Mouse (Mus musculus) ES-Bruce4 (cell line): ENCODE data around the gene Opa1. TPM values are rescaled to one million over a fixed set of nuclear protein-coding genes. Genes with fewer than 3 reads are reported as not detected.
A peak's percentile ranks its signal among the peaks of the same experiment; 100 is the strongest.

ENCODE experiments used
- H3K27ac ChIP-seq: 2 replicates; pipeline ENCODE4 v1.5.1; 2012; ENCODE audit warnings: low read length, inconsistent platforms; ENCODE audit not compliant: insufficient read depth
- H3K27me3 ChIP-seq: 2 replicates; pipeline ENCODE4 v1.6.1; 2012; ENCODE audit warnings: mild to moderate bottlenecking, low read length, inconsistent platforms; ENCODE audit not compliant: control insufficient read depth, poor library complexity, insufficient read depth, severe bottlenecking
- H3K36me3 ChIP-seq: 2 replicates; pipeline ENCODE4 v1.6.1; 2012; ENCODE audit warnings: inconsistent platforms, mild to moderate bottlenecking, low read length, moderate library complexity; ENCODE audit not compliant: control insufficient read depth, poor library complexity, insufficient read depth, severe bottlenecking
- H3K4me1 ChIP-seq: one replicate; pipeline ENCODE4 v1.8.1; 2011; ENCODE audit warnings: low read length; ENCODE audit not compliant: control insufficient read depth, insufficient read depth
- H3K4me3 ChIP-seq: 2 replicates; pipeline ENCODE4 v1.5.1; 2011; ENCODE audit warnings: low read depth, mild to moderate bottlenecking, low read length
- H3K9ac ChIP-seq: 2 replicates; pipeline ENCODE4 v1.6.1; 2012; ENCODE audit warnings: low read depth, mild to moderate bottlenecking, inconsistent platforms; ENCODE audit not compliant: poor library complexity, severe bottlenecking
- H3K9me3 ChIP-seq: replicated peaks from 2 replicates; pipeline ENCODE4 v1.6.1; 2012; ENCODE audit warnings: mild to moderate bottlenecking, low read length, inconsistent platforms; ENCODE audit not compliant: control insufficient read depth, poor library complexity, insufficient read depth, severe bottlenecking
- CTCF ChIP-seq: IDR thresholded peaks from one replicate; pipeline ENCODE4 v1.8.1; 2011; ENCODE audit warnings: low read depth, low read length
- EP300 ChIP-seq: IDR thresholded peaks from 2 replicates; pipeline ENCODE4 v1.6.1; 2011; ENCODE audit warnings: low read depth, low read length; ENCODE audit not compliant: insufficient read depth
- POLR2A ChIP-seq: IDR thresholded peaks from one replicate; pipeline ENCODE4 v1.8.1; 2011; ENCODE audit warnings: low read length; ENCODE audit not compliant: insufficient read depth
- polyA plus RNA-seq: library from polyadenylated mRNA; stranded (reverse); fragments of >200 nt; gene quantifications from 2 replicates; pipeline ENCODE4 v1.2.4, GENCODE M21; 2011; ENCODE audit warnings: low read depth; ENCODE audit not compliant: missing spikeins, insufficient read depth, insufficient read length

Gene Opa1
- 60.1 and 60.7 TPM in 2 replicates for polyA plus RNA-seq

GRCm38 (mm10) chr16:29579167-29579786 is at the start of gene Opa1:
Gene Opa1 (plus strand): TSS chr16:29579334.
- Histone ChIP-seq H3K27me3 (no peaks in the 10 kb centered on the region), H3K4me3 (peak within 1 kb of the TSS; percentile 96), H3K36me3 (no peaks in the 10 kb centered on the region), H3K9me3 (no peaks in the 10 kb centered on the region), H3K27ac (no peak within 1 kb of the TSS), H3K9ac (peak within 1 kb of the TSS; percentile 74), H3K4me1 (no peaks in the 10 kb centered on the region)
- TF ChIP-seq POLR2A (no peak), EP300 (peak; percentile 77; the same call in 1 of the 2 replicates)

- TF ChIP-seq EP300 (no peak), CTCF (no peak), POLR2A (no peak)
- H3K9me3 ChIP-seq: 0 out of 2 replicates have a peak, but pooled peaks cover 2% of the 10 kb centered on the region
- no peak overlapping the region for H3K27ac ChIP-seq
Observed at GRCm38 (mm10) chr16:29533641-29534040, 45.5 kb upstream of the Opa1 start.

GRCm38 (mm10) chr16:29535866-29536265 is 43.3 kb upstream of the Opa1 start:
- no peak overlapping the region for H3K27ac ChIP-seq
- H3K9me3 ChIP-seq: no peaks in the 10 kb centered on the region
- H3K27me3 ChIP-seq: no peaks in the 10 kb centered on the region
- no peaks in the 10 kb centered on the region for H3K4me1 ChIP-seq
- TF ChIP-seq CTCF (no peak), EP300 (no peak)
- no peak overlapping the region for H3K9ac ChIP-seq
- no peaks in the 10 kb centered on the region for H3K36me3 ChIP-seq
- H3K4me3 ChIP-seq: no peak overlapping the region

More at GRCm38 (mm10) chr16:29533641-29534040, 45.5 kb upstream of the Opa1 start:
- Histone ChIP-seq H3K27me3 (no peaks in the 10 kb centered on the region), H3K9ac (no peak overlapping the region), H3K4me3 (no peak overlapping the region), H3K4me1 (no peaks in the 10 kb centered on the region), H3K36me3 (no peaks in the 10 kb centered on the region)

GRCm38 (mm10) chr16:29536411-29537204 is 42.5 kb upstream of the Opa1 start:
- H3K27ac ChIP-seq: no peak overlapping the region
- H3K27me3 ChIP-seq: no peaks in the 10 kb centered on the region
- no peaks in the 10 kb centered on the region for H3K4me1 ChIP-seq
- no peak overlapping the region for H3K9ac ChIP-seq
- no peak overlapping the region for H3K4me3 ChIP-seq
- no peaks in the 10 kb centered on the region for H3K9me3 ChIP-seq
- H3K36me3 ChIP-seq: no peaks in the 10 kb centered on the region
- TF ChIP-seq CTCF: no peak

- Histone ChIP-seq H3K9me3 (no peaks in the 10 kb centered on the region), H3K36me3 (no peaks in the 10 kb centered on the region), H3K4me3 (no peak overlapping the region), H3K4me1 (no peaks in the 10 kb centered on the region), H3K27me3 (no peaks in the 10 kb centered on the region), H3K9ac (no peak overlapping the region), H3K27ac (no peak overlapping the region)
- no peak for TF ChIP-seq EP300
- no peak for TF ChIP-seq POLR2A
- TF ChIP-seq CTCF: no peak
Observed at GRCm38 (mm10) chr16:29539906-29540305, 39.2 kb upstream of the Opa1 start.

- TF ChIP-seq POLR2A (no peak), CTCF (no peak), EP300 (no peak)
- Histone ChIP-seq H3K36me3 (no peaks in the 10 kb centered on the region), H3K9me3 (no peaks in the 10 kb centered on the region), H3K4me3 (no peak overlapping the region), H3K4me1 (no peaks in the 10 kb centered on the region), H3K27ac (no peak overlapping the region), H3K9ac (no peak overlapping the region), H3K27me3 (no peaks in the 10 kb centered on the region)
Observed at GRCm38 (mm10) chr16:29541261-29541683, 37.9 kb upstream of the Opa1 start.
